Mouse (Mus musculus): ENCODE measurements around the gene 4930432K21Rik.

DNA sequence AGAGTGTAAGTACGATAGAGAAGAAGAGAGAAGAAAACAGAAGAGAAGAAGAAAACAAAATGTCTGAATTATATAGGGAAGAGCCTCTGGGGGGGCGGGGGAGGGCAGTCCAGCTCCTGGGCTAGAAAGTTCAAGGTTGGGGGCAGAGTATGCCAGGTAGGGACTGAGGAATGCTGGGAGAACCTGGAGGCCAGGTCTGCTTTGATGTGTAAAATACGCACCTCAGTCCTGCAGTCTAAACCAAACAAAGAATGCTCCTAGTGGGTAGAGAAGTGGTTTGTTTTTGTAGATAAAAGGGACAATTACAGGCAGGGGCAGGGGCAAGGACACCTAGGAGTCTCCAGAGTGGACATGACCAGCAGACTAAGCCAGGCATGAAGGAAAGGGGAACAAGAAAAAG is 29.6 kb downstream of the 4930432K21Rik start:
- no peak for TF ChIP-seq CTCF (conservative IDR thresholded peaks at IDR 0.05; ENCODE audit: low read length)
- no peak for TF ChIP-seq POU5F1 (IDR thresholded peaks at IDR 0.05; ENCODE audit: borderline replicate concordance, low read length)
- no peak for TF ChIP-seq NANOG (IDR thresholded peaks at IDR 0.05; ENCODE audit: borderline replicate concordance, low read length)
